Mouse (Mus musculus): ENCODE data around the gene Gm26566. TPM values are rescaled to one million over a fixed set of nuclear protein-coding genes. Genes with fewer than 3 reads are reported as not detected.
"Not testable (repeated sequence)": the region's sequence is repeated elsewhere in the genome, so short reads cannot be mapped to it uniquely, and the experiment has no call there.

The Gm26566 gene
- polyA plus RNA-seq, 1 experiment from 2014 or later: 0.49 TPM

- H3K9ac ChIP-seq (ENCODE audit: low read depth, low read length): no peak overlapping the region
- TF ChIP-seq CTCF (IDR thresholded peaks at IDR 0.05; ENCODE audit: low read depth): no peak
- WGBS: 49% methylated on average over 6 of the region's 6 CpGs
- ATAC-seq (replicated peaks; ENCODE audit: low FRiP score, low read depth) (no peak), DNase-seq (ENCODE audit: low spot score) (no peak)
- no peaks in the 10 kb centered on the region for H3K4me1 ChIP-seq (replicated peaks; ENCODE audit: insufficient read depth, low read length)
- no peaks in the 10 kb centered on the region for H3K27me3 ChIP-seq (ENCODE audit: insufficient read depth, low read length)
- no peak overlapping the region for H3K4me2 ChIP-seq (ENCODE audit: low read length)
- H3K27ac ChIP-seq: no peak overlapping the region
- H3K9me3 ChIP-seq (replicated peaks; ENCODE audit: low read length): no peaks in the 10 kb centered on the region
- H3K36me3 ChIP-seq (ENCODE audit: insufficient read depth, low read length): no peaks in the 10 kb centered on the region
- no peak overlapping the region for H3K4me3 ChIP-seq (replicated peaks; ENCODE audit: low read depth, low read length)
These were observed 28.3 kb downstream of the Gm26566 start for GRCm38 (mm10) chr4:88749926-88750325.

DNA sequence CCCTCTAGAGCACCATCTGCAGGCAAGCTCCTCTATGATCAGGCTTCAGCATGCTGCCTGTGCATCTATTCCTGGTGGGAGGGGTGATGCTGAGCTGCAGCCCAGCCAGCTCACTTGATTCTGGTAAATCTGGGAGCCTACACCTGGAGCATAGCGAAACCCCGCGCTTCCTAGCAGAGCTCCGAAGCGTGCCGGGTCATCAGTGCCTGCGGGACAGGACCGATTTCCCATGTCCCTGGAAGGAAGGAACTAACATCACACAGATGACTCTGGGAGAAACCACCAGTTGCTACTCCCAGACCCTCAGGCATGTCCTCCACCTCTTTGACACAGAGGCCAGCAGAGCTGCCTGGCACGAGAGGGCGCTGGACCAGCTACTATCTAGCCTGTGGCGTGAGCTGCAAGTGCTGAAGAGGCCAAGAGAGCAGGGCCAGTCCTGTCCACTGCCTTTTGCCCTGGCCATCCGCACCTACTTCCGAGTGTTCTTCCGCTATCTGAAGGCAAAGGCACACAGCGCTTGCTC lies 33.3 kb downstream of the Gm26566 start, which contains the start of gene Gm13271:
Gene Gm13271, plus strand, starts transcription at position 51 of the 523 bp plus-strand sequence.
- TF ChIP-seq CTCF (IDR thresholded peaks at IDR 0.05; ENCODE audit: low read depth): 0 out of 2 replicates have a peak, but pooled peaks have one; percentile 26
- ATAC-seq (replicated peaks; ENCODE audit: low FRiP score, low read depth); H3K4me1 ChIP-seq (replicated peaks; ENCODE audit: insufficient read depth, low read length); H3K27ac ChIP-seq; H3K4me2 ChIP-seq (ENCODE audit: low read length); H3K27me3 ChIP-seq (ENCODE audit: insufficient read depth, low read length); H3K9ac ChIP-seq (ENCODE audit: low read depth, low read length); H3K36me3 ChIP-seq (ENCODE audit: insufficient read depth, low read length); DNase-seq (ENCODE audit: low spot score); H3K4me3 ChIP-seq (replicated peaks; ENCODE audit: low read depth, low read length); H3K9me3 ChIP-seq (replicated peaks; ENCODE audit: low read length): not testable (repeated sequence)
- 81% methylated on average over 15 of the region's 15 CpGs for WGBS

GRCm38 (mm10) chr4:88756581-88757513 lies 35.2 kb downstream of the Gm26566 start:
- H3K4me2 ChIP-seq (ENCODE audit: low read length): peak overlapping the region; percentile 75
- H3K27ac ChIP-seq: peak overlapping the region; percentile 98
- H3K9me3 ChIP-seq (replicated peaks; ENCODE audit: low read length); DNase-seq (ENCODE audit: low spot score); H3K27me3 ChIP-seq (ENCODE audit: insufficient read depth, low read length); ATAC-seq (replicated peaks; ENCODE audit: low FRiP score, low read depth); H3K4me1 ChIP-seq (replicated peaks; ENCODE audit: insufficient read depth, low read length); H3K36me3 ChIP-seq (ENCODE audit: insufficient read depth, low read length): not testable (repeated sequence)
- WGBS: 11% methylated on average over 28 of the region's 31 CpGs
- H3K4me3 ChIP-seq (replicated peaks; ENCODE audit: low read depth, low read length): peak overlapping the region; percentile 46
- peak overlapping the region; percentile 65 for H3K9ac ChIP-seq (ENCODE audit: low read depth, low read length)

GRCm38 (mm10) chr4:88757628-88758031 lies 36.0 kb downstream of the Gm26566 start:
- not testable (repeated sequence) for H3K36me3 ChIP-seq (ENCODE audit: insufficient read depth, low read length); H3K4me1 ChIP-seq (replicated peaks; ENCODE audit: insufficient read depth, low read length); H3K27me3 ChIP-seq (ENCODE audit: insufficient read depth, low read length); H3K9me3 ChIP-seq (replicated peaks; ENCODE audit: low read length)
- under 1% methylated on average over 11 of the region's 21 CpGs for WGBS
- ATAC-seq (replicated peaks; ENCODE audit: low FRiP score, low read depth) (peak; percentile 100), DNase-seq (ENCODE audit: low spot score) (peak; percentile 96)
- TF ChIP-seq CTCF (IDR thresholded peaks at IDR 0.05; ENCODE audit: low read depth): peak; percentile 71
- Histone ChIP-seq H3K27ac (peak overlapping the region; percentile 98), H3K4me3 (replicated peaks; ENCODE audit: low read depth, low read length) (peak overlapping the region; percentile 46), H3K9ac (ENCODE audit: low read depth, low read length) (peak overlapping the region; percentile 65), H3K4me2 (ENCODE audit: low read length) (peak overlapping the region; percentile 75)

DNA sequence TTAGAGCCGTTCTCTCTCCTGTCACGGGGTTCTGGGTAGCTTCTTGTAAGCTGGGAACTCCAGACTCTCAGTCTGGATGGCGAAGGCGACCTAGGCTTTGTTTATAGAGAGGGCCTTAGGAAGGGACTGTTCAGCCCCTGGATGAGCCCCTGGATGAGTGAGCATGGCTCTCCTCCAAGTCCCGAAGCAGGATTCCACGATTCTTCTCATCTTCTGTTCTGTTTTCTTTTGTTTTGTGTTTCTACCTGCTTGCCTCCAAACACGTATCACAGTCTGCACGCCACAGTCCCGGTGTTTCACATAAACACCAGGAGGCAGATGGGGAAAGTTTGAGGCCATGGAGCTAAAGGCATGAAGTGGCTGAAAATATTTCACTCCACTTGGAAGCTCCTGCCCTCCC lies 37.1 kb downstream of the Gm26566 start:
- not testable (repeated sequence) for H3K27me3 ChIP-seq (ENCODE audit: insufficient read depth, low read length); H3K36me3 ChIP-seq (ENCODE audit: insufficient read depth, low read length); H3K27ac ChIP-seq; H3K4me1 ChIP-seq (replicated peaks; ENCODE audit: insufficient read depth, low read length); H3K9ac ChIP-seq (ENCODE audit: low read depth, low read length); H3K9me3 ChIP-seq (replicated peaks; ENCODE audit: low read length); H3K4me3 ChIP-seq (replicated peaks; ENCODE audit: low read depth, low read length); DNase-seq (ENCODE audit: low spot score); H3K4me2 ChIP-seq (ENCODE audit: low read length); ATAC-seq (replicated peaks; ENCODE audit: low FRiP score, low read depth)
- 87% methylated on average over 8 of the region's 9 CpGs for WGBS

DNA sequence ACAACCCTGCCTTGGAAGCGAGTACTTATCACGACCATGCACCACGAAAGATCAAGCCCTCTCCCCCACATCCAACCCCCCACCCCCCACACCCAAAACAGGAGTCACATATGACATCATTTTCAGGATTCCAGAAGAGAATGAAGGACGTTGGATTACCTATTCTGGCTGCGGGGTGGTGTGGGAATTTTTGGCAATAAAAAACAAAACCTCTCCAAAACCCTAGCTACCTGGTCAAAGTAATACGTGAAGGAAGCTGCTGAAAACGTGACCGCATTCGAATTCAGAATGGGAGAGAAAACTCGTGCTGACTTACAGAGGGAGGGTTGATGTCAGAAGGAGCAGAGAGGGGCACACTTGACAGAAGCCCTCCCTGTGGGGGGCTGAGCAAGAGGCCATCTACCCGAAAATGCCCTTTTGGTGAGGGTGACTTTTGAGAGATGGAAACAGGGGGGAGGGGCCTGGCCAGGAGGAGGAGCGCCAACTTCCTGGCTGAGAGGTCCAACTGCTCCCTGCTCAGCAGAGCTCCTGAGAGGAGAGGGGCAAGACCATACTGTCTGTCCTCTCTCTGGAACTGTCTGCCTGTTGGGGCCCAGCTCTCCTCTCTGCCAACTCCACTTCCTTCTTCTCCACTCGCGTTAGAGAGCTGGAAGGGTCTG lies 38.1 kb downstream of the Gm26566 start, which contains the start of gene Gm13283:
Gene Gm13283, plus strand, starts transcription at position 510 of the 659 bp plus-strand sequence.
- peak within 1 kb of the TSS; percentile 16; the same call in 1 of the 2 replicates for H3K4me3 ChIP-seq (replicated peaks; ENCODE audit: low read depth, low read length)
- H3K27ac ChIP-seq: peak within 1 kb of the TSS; percentile 73
- H3K36me3 ChIP-seq (ENCODE audit: insufficient read depth, low read length); DNase-seq (ENCODE audit: low spot score); H3K27me3 ChIP-seq (ENCODE audit: insufficient read depth, low read length); ATAC-seq (replicated peaks; ENCODE audit: low FRiP score, low read depth); H3K9ac ChIP-seq (ENCODE audit: low read depth, low read length); H3K9me3 ChIP-seq (replicated peaks; ENCODE audit: low read length); H3K4me1 ChIP-seq (replicated peaks; ENCODE audit: insufficient read depth, low read length): not testable (repeated sequence)
- H3K4me2 ChIP-seq (ENCODE audit: low read length): peak within 1 kb of the TSS; percentile 34; the same call in 1 of the 2 replicates
- 20% methylated on average over 7 of the region's 14 CpGs for WGBS

All from kidney, postnatal 0 days (tissue).